Mouse (Mus musculus): ENCODE measurements around the gene Trim28.

Trim28 gene

DNA sequence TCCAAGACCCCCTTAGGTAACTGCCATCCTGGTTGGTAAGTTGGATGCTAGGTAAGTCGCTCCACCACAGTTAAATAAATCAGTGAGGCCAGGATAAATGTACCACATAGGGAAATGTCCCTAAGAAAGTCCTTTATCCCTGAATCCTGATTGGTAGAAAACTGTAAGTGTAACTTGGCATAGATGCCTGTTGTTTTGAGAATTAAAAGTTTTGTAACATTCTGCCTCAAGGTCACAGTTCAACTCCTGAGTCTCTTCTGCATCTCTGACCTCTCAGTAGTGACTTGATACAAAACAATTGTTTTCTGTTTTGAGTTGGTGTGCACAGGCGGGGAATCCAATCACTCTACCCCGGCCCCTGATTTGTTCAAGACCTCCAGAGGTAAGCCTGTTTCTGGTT is at the start of gene Trim28:
Gene Trim28, plus strand, starts transcription at position 264 of the 400 bp plus-strand sequence.
- no peak for DNase-seq

DNA sequence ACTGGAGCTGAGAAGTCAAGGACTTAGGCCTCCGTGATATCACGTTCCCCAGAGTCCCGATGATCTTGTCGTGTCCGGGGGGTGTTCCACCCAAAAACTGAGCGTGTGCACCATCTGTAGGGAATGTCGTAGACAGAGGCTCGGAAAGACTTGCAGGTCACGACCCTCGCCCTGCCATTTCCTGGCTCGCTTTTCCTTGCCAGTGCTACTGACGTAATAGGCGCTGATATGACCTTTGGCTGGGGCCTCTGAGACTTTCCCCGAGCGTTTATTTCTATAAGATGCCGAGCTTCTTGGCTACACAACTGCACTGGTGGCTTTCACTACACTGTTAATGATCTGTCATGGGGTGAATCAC is 49.1 kb upstream of the Trim28 start:
- no peak for DNase-seq

DNA sequence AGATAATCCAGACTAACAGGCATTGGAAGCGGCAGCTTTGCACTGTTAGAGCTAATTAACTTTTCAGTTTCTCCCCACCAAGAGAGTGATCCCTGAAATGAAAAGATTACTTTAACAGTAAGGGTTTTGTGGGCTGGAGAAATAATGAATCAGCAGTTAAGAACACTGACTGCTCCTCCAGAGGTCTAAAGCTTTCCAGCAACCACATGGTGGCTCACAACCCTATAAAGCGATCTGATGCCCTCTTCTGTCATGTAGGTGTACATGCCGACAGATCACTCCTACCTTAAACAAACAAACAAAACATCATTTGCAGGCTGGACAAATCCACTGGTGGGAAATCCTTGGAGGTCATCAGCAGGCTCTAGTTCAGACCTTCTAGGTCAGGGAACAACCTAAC is 44.0 kb upstream of the Trim28 start:
- DNase-seq: no peak

DNA sequence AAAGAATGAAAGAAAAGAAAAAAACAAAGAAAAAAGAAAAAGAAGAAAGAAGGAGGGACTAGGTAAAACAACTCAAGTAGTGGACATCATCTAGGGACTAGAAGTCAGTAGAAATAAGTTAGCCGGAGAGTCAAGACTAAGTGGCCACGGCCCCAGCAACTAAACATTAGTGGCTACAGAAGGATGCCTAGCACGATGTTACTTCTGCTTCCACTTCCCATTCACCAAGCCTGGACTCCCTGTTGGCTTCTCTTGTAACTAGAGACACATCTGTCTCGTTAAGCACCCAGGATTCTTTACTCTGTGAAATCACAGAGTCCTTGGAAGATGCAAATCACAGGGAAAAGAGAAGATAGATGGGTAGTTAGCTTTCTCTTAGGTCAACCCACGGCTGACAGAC is 41.4 kb upstream of the Trim28 start:
- no peak for DNase-seq

DNA sequence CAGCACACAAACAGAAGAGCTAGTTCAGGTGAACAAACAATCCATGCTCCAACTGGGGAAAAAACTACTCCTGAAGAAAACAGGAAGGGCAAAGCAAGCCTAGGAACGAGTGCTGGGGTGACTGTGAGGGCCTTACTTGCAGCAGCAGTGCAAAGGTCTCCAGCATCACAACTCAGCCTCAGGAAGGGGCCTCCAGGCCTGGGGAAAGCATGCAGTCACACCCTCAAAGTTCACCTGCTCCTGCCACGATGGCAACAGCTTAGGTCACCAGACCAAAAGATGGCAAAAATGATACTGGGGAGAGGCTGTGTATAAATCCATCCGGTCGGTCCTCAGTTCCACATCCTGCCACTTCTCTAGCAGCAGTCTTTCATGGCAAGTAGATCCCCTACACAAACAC is 40.0 kb upstream of the Trim28 start:
- DNase-seq: no peak

DNA sequence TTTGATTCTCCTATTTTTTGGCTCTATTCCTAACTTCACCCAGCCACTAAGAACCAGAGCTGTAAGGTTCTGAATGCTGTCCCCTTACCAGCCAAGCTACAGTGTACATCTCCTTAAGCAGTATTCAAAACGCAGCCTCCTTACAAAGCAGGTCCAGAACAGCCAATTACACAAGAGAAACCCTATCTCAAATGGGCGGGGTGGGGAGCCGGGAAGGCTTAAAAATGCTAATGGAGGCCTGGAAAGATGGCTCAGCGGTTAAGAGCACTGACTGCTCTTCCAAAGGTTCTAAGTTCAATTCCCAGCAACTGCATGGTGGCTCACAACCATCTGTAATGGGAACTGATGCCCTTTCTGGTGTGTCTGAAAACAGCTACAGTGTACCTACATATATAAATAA is 39.2 kb upstream of the Trim28 start:
- no peak for DNase-seq

DNA sequence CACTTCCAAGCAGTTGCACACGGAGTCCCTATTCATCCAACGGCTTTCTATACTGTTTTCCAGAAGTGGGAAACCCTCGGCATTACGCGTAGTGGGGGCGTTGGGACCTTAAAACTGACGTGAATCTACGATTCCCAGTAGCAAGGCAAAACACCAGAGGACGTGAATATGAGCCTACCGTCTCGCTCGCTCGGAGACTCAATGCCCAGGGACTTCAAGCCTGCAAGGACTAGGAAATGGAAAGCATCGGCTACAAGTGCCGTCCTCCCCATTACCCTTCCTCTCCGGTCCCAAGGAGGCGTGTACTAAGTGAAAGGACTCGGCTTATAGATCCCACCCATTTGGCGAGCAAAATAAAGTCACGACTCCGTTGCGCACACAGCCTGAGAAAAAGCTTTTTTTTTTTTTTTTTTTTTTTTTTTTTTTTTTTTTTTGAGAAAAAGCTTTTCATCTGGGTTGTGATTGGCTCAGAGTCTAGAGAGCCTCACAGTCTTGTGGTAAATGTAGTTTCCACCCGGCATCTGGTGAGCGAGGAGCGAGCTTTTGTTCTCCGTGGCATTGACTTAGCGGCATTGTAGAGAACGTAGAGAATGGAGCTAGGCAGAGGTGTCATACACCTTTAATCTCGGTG is 37.3 kb upstream of the Trim28 start:
- DNase-seq: peak; percentile 55

DNA sequence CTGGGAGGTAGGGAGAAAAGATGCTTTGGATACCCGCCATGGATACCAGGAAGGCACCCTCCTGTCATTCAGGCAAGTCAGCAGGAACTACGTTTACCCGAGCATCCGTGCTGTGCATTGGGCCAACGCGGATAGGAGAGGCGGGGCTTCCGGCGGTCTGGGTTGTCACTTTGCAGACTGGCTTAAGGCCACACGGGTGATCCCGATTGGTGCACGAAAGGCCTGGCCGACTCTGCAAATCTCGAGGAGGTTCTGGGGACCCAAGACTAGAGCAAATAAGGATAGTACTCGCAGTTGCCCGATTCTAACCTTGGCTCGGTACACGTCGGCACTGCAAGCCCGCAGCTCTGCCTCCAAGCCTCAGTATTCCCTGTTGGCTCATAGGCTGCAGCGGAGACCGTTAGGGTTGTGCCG is 33.2 kb upstream of the Trim28 start, which contains the start of gene Zfp324:
Gene Zfp324, plus strand, starts transcription at position 161 of the 414 bp plus-strand sequence.
- DNase-seq: peak; percentile 94

DNA sequence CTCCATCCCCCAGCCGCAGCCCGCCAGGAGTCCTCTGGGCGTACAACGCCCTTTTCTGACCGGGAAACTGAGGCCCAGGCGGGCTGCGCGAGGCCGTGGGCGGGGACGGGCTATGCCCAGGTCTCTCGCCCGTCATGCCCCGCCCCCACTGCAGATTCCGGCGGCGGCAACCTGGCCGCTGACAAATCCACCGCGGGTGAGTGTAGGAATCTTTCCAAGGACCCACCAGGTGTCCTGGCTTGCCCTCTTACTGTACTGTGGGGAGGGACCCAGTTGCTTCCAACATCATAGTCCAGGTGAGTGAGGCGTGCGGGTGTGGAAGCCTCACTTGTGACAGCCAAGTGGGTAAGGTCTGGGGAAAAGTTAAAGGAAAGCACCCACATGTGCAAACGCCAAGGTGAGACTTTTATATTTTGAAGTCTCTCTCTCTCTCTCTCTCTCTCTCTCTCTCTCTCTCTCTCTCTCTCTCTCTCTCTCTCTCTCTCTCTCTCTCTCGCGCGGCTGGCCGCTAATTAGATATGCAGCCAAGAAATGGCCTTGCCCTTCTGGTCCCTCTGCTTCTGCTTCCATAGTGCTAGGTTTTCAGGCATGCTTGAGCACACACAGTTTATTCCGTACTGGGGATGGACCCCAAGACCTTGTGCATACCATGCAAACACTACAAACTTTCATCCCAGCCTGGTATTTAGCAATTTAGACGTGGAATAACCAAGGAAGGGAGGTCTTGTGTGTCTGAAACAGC is 32.6 kb upstream of the Trim28 start:
- DNase-seq: no peak

DNA sequence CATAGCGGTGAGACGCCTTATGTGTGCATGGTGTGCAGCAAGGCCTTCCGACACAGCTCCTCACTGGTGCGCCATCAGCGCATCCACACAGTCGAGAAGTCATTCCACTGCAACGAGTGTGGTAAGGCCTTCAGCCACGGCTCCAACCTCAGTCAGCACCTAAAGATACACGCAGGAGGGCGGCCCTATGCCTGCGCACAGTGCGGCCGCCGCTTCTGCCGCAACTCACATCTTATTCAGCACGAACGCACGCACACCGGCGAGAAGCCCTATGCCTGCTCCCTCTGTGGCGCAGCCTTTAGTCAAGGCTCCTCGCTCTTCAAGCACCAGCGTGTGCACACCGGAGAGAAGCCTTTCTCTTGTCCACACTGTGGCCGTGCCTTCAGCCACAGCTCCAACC is 28.0 kb upstream of the Trim28 start:
- DNase-seq: no peak

DNA sequence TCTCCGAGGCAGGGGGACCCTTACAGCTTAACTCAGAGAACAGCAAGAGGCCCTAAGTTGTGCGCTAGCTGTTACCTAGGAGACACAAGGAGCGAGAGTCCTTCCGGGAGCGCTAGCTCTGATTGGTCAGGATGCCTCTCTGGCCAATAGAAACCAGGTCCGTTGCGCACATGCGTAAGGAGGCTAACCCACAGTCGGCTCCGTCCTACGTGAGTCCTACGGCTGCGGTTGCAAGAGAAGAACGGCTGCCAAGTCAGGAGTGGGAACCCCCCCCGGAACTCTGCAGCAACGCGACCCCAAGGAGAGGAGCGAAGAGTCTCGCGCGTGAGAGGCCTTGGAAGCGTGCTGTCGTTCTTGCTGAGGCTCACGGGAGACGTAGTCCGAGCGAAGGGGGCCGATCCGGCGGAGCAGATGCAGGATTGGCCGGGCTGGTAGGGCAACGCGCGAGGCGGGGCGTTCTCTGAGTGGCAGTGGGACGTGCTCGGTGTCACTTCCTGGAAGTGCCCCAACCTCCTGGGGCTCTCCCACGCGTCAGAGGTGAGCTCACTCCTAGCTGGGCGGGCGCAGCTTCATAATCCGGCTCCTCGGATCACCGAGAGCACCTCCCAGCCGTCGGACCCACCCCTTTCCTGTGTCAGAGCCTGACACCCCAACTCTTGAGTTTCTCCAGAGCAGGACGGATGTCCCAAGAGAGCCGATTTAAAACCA is 21.1 kb upstream of the Trim28 start, which contains the start of gene Zfp446:
Gene Zfp446, plus strand, starts transcription at position 167 of the 708 bp plus-strand sequence.
- DNase-seq: peak; percentile 99

DNA sequence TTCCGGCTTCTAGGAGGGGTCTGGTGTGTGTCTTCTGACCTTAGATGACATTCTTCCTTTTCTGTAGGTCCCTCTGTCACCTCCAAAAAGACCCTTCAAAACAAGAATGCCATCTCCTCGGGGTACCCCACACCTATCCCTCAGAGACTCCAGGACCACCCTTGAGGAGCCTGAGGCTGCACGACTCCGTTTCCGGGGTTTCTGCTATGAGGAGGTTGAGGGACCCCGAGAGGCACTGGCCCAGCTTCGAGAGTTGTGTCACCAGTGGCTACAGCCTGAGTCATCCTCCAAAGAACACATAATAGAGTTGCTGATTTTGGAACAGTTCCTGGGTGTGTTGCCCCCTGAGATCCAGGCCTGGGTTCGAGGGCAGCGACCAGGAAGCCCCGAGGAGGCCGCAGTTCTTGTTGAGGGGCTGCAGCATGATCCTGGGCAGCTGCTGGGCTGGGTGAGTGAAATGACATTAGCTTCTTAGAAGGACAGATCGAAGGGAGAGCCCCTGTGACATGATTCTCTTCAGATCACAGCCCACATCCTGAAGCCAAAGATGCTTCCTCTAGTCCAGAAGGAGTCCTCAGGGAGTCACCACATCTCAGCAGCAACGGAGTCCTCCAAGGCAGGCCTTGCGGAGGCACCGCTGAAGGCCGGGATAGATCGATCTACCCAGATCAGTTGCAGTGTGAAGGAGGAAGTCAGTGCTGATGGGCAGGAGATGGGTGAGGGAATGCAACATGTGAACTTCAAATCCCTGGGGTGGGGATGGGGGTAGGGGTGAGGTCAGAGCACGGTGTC is 19.8 kb upstream of the Trim28 start:
- no peak for DNase-seq

DNA sequence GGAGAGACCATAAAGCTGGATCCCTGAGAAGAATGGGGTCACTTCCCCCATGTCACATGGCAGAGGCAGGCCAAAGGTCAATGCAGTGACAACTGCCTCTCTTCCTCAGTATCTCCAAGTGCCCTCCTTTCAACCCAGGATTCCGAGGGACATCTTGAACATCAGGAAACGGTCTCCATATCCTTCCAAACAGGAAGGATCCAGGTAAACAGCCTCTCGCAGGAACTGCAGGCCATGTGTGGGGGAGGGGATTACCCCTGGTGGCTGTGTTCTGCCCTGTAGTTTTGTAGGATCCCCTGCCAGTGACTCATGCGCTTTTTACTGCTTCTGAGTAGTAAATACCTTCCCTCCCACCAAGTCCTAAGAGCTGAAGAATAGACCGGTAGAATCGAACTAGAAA is 19.1 kb upstream of the Trim28 start:
- no peak for DNase-seq

DNA sequence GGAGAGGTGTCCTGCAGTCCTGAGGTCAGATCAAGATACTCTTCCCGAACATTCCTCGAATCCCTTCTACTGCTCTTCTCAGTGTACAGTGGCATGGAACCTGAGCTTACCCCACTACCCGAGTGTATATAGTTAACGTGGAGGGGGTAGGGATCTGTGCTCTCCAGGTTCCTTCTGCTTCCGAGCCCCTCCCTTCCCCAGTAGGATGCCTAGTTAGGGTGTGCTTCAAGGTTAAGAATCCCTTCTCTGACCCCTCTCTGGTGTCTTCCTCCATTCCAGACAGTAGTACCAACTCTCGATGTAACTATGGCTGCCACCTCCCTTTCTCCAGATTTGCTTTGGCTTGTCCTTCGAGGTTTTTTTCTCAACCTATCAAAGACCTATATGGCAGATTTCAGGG is 18.6 kb upstream of the Trim28 start:
- DNase-seq: no peak

DNA sequence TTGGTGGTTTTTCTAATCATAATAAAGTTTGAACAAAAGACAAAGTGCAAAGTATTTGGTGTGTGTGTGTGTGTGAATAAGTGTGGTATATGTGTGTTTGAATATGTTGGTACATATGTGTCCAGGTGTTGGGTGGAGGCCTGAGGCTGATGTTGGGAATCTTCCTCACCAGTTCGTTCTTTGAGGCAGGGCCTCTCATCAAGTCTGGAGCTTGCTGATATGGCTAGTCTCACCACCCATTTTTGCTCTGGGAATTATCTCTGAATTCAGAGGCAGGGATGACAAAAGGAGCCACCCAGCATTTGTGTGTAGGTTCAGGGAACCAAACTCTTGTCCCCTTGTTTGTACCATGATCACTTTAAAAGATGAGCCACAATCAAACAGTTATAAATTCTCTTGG is 13.2 kb upstream of the Trim28 start:
- DNase-seq: no peak

DNA sequence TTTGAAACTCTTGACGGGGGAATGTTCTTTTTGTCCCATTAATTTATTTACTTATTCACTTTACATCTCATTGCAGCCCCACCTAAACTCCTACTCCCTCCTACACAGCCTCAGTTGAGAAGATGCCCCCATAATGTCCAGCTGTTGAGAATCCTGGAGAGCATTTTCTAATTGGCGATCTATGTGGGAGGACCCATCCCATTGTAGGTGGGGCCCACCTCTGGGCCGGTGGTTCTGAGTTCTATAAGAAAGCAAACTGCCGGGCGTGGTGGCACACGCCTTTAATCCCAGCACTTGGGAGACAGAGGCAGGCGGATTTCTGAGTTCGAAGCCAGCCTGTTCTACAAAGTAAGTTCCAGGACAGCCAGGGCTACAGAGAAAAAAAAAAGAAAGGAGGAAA is 12.0 kb upstream of the Trim28 start:
- no peak for DNase-seq

DNA sequence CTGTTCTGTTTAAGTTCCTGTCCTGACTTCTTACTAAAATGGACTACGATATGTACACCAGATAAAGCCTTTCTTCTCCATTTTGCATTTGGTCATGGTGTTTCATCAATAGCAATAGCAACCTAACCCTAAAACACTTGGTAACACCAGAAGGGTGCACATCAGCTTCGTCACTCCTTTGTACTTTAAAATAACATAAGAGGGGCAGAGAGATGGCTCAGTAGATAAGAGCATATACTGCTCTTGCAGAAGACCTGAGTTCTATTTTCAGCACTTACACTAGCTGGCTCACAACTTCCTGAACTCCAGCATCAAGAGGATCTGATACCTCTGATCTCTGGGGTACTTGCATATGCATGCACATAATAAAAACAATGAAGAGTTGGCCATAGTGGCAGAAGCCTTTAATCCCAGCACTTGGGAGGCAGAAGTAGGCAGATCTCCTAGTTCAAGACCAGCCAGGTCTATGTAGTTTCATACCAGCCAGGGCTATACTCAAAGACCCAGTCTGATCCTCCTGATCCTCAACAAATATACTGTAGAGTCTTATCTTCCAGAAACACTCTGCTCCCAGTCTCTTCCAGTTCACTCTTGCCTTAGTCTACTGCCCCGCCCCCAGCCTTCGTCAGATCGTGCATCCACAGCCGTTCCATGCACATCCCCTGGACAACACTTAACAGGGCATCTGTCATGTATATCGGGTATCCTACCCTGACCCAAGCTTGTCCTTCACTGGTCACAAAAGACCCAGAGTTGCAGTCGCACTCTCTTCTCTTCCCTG is 11.3 kb upstream of the Trim28 start:
- DNase-seq: no peak

DNA sequence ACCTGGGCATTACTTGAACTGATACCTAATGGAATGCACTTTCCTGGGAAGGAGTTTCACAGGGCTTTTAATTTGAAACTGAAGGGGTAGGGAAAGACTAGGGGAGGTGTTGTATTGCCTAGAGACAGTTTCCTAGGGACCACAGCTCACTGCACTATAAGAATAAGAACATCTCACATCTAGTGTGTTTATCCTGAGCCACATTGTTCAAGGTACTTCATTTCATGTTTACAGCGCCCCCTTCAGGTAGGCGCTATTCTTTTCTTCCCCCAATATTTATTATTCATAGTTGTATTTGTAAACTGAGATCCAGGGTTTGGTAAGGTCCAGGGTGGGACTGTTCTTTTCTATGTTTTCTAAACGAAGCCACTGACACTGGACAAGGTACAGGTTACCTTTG is 6.7 kb upstream of the Trim28 start:
- DNase-seq: no peak

DNA sequence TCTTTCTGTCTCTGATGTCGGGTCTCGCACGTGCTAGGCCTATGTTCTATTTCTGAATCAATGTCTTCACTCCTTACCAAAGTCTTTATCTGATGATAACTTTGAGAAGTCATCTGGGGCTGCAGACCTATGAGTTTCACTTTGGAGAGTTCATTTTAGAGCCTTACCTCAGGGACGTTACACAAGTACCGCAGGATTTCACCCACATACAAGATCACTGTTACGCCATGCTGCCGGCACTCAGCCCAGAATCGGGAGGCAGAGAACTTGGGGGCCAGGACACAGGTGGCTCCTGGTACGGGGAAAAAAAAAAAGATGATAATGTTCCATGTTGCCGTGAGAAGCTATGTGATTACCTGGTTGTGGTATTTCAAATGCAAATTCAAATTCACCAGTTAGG is 5.8 kb upstream of the Trim28 start:
- DNase-seq: no peak

DNA sequence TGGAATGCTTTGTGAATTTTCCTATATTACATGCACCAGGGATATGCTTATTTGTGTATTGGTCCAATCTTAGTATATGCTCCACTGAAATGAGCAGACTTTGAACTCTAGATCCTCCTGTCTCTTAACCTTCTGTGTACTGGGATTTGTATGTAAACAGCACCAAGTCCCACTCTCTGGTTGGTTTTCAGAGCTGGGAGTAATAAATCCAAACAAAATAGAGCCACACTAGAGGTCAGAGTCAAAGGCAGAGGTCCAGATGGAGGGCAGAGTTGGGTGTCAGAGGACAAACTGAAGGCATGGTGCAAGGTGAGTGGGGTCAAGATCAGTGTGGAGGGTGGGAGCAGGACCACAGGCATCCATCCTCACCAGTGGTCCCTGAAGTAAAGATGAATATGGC is 3.1 kb upstream of the Trim28 start:
- no peak for DNase-seq

DNA sequence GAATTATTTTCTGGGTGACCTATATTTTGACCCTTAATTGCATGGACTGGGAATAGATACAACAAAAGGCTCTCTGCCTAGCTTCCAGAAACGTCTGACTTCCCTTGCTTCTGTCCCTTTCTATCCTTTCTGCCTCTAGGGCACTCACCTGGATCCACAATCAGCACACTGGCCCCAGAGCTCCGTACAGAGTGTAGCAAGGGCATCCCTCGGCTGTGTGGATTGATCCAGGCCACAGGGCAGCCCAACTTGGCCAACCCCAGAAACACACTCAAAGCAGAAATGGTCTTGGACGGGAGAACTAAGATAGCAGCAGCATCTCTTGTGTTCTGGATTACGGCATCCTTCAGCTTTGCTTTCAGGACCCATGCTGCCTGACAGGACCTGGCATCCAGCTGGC is 1.7 kb upstream of the Trim28 start:
- DNase-seq: no peak

DNA sequence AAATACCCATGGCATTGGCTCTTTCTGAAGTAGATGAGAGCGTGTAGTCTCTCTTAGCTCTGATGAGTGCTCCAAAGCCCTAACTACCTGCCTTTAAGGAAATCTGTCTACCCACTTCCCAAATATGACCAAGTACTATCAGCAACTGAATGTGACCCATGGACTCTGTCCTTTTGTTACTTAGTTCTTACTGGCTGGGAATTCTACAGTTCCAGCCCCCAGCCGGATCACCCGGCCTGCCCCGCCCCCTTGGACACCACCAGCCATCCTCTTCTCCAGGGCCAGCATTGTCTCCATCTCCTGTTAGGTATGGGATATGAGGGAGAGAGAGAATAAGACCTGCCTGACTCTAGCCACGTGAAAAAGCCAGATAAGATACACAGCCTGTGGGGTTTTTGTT is 861 bp upstream of the Trim28 start, which contains the start of gene Slc27a5:
Gene Slc27a5, minus strand, starts transcription at position 140 of the 400 bp plus-strand sequence.
- DNase-seq: no peak

All from layer of hippocampus, adult 9-11 months (tissue).